Mouse (Mus musculus) neural tube, embryonic 13.5 days (tissue): Measurements from ENCODE around the gene Zfp513. TPM values are rescaled to one million over a fixed set of nuclear protein-coding genes. Genes with fewer than 3 reads are reported as not detected.
"Not testable (repeated sequence)": the region's sequence is repeated elsewhere in the genome, so short reads cannot be mapped to it uniquely, and the experiment has no call there.

ENCODE experiments used
- ATAC-seq: fragments of 200-750 bp; cut with Nextera tagmentation; 2 replicates; pipeline ENCODE4 v1.8.0; 2017; ENCODE audit warnings: low read depth, mild to moderate bottlenecking, moderate TSS enrichment, moderate library complexity
- H3K27ac ChIP-seq: fragments of 300-500 bp; sonication (generic); replicated peaks from 2 replicates; pipeline ENCODE4 v1.5.1; 2015; ENCODE audit warnings: moderate library complexity, mild to moderate bottlenecking, inconsistent platforms
- H3K27me3 ChIP-seq: fragments of 300-500 bp; sonication (generic); 2 replicates; pipeline ENCODE4 v1.6.1; 2015; ENCODE audit warnings: mild to moderate bottlenecking, inconsistent platforms
- H3K36me3 ChIP-seq: fragments of 300-500 bp; sonication (generic); 2 replicates; pipeline ENCODE4 v1.6.1; 2015; ENCODE audit warnings: mild to moderate bottlenecking, inconsistent platforms
- H3K4me1 ChIP-seq: fragments of 300-500 bp; sonication (generic); replicated peaks from 2 replicates; pipeline ENCODE4 v1.6.1; 2015; ENCODE audit warnings: inconsistent platforms
- H3K4me2 ChIP-seq: fragments of 300-500 bp; sonication (generic); 2 replicates; pipeline ENCODE4 v1.6.1; 2015; ENCODE audit warnings: inconsistent platforms, mild to moderate bottlenecking, moderate library complexity
- H3K4me3 ChIP-seq: fragments of 300-500 bp; sonication (generic); 2 replicates; pipeline ENCODE4 v1.5.1; 2015; ENCODE audit warnings: mild to moderate bottlenecking, inconsistent platforms
- H3K9ac ChIP-seq: fragments of 300-500 bp; sonication (generic); 2 replicates; pipeline ENCODE4 v1.6.1; 2015; ENCODE audit warnings: moderate library complexity, mild to moderate bottlenecking, inconsistent platforms
- H3K9me3 ChIP-seq: fragments of 300-500 bp; sonication (generic); 2 replicates; pipeline ENCODE4 v1.6.1; 2016; ENCODE audit warnings: inconsistent platforms
- WGBS: fragments of 180-500 bp; shearing (Covaris S2); methylation state at CpG from one replicate; pipeline ENCODE4 v1.1.7; 2015; 5-methylcytosine and 5-hydroxymethylcytosine counted together
- polyA plus RNA-seq: library from polyadenylated mRNA; unstranded; fragments of >200 nt; fragmentation: Nextera tagmentation; extraction: Ambion mirVana; gene quantifications from 2 replicates; pipeline ENCODE4 v1.2.1, GENCODE M21; 2015

Gene Zfp513
- polyA plus RNA-seq, 1 experiment from 2014 or later, result 15.2 TPM

GRCm38 (mm10) chr5:31219911-31220447 lies 17.9 kb upstream of the Zfp513 start:
- under 1% methylated on average over 40 of the region's 40 CpGs for WGBS
- H3K4me3 ChIP-seq, result peak overlapping the region; percentile 75
- no peaks in the 10 kb centered on the region for H3K27me3 ChIP-seq
- H3K36me3 ChIP-seq, result no peaks in the 10 kb centered on the region
- H3K9me3 ChIP-seq, result no peaks in the 10 kb centered on the region
- H3K9ac ChIP-seq, result peak overlapping the region; percentile 96
- ATAC-seq, result peak; percentile 78
- peak overlapping the region; percentile 82 for H3K4me2 ChIP-seq
- H3K27ac ChIP-seq, result peak overlapping the region; percentile 94
- H3K4me1 ChIP-seq, result peaks cover 29% of the 10 kb centered on the region

- 2% methylated on average over 11 of the region's 11 CpGs for WGBS
These were observed 17.4 kb upstream of the Zfp513 start for GRCm38 (mm10) chr5:31219474-31219873.

GRCm38 (mm10) chr5:31219070-31219469 lies 17.0 kb upstream of the Zfp513 start:
- H3K36me3 ChIP-seq, result no peaks in the 10 kb centered on the region
- H3K27ac ChIP-seq, result no peak overlapping the region
- H3K27me3 ChIP-seq, result no peaks in the 10 kb centered on the region
- peak overlapping the region; percentile 82 for H3K4me2 ChIP-seq
- no peaks in the 10 kb centered on the region for H3K9me3 ChIP-seq
- 8% methylated on average over 2 of the region's 2 CpGs for WGBS
- peak overlapping the region; percentile 75 for H3K4me3 ChIP-seq
- ATAC-seq, result no peak
- H3K4me1 ChIP-seq, result peaks cover 29% of the 10 kb centered on the region
- H3K9ac ChIP-seq, result peak overlapping the region; percentile 49

More at GRCm38 (mm10) chr5:31219474-31219873, 17.4 kb upstream of the Zfp513 start:
- no peak for ATAC-seq
- Histone ChIP-seq H3K4me2 (peak overlapping the region; percentile 82), H3K27me3 (no peaks in the 10 kb centered on the region), H3K9ac (peak overlapping the region; percentile 96), H3K36me3 (no peaks in the 10 kb centered on the region), H3K4me1 (peaks cover 29% of the 10 kb centered on the region), H3K27ac (peak overlapping the region; percentile 94), H3K9me3 (no peaks in the 10 kb centered on the region), H3K4me3 (peak overlapping the region; percentile 75)

- Histone ChIP-seq H3K4me2 (peak overlapping the region; percentile 82; the same call in 1 of the 2 replicates), H3K27ac (no peak overlapping the region), H3K9ac (no peak overlapping the region), H3K36me3 (no peaks in the 10 kb centered on the region), H3K9me3 (no peaks in the 10 kb centered on the region), H3K4me1 (peaks cover 29% of the 10 kb centered on the region), H3K4me3 (no peak overlapping the region), H3K27me3 (no peaks in the 10 kb centered on the region)
- ATAC-seq, result no peak
- 60% methylated on average over 7 of the region's 7 CpGs for WGBS
These were observed 16.2 kb upstream of the Zfp513 start for GRCm38 (mm10) chr5:31218294-31218693.

GRCm38 (mm10) chr5:31216554-31216953 lies 14.5 kb upstream of the Zfp513 start:
- not testable (repeated sequence) for H3K9ac ChIP-seq, H3K36me3 ChIP-seq, H3K27ac ChIP-seq, H3K9me3 ChIP-seq, H3K4me2 ChIP-seq, H3K27me3 ChIP-seq, ATAC-seq, H3K4me3 ChIP-seq
- peaks cover 21% of the 10 kb centered on the region for H3K4me1 ChIP-seq
- WGBS, result 93% methylated on average over 6 of the region's 6 CpGs

- WGBS, result 95% methylated on average over 6 of the region's 6 CpGs
- peaks cover 31% of the 10 kb centered on the region for H3K4me1 ChIP-seq
- no peak overlapping the region for H3K4me2 ChIP-seq
- peaks cover 68% of the 10 kb centered on the region for H3K36me3 ChIP-seq
- H3K9me3 ChIP-seq, result peaks cover 5% of the 10 kb centered on the region
- no peak overlapping the region for H3K9ac ChIP-seq
- no peak overlapping the region for H3K4me3 ChIP-seq
- no peaks in the 10 kb centered on the region for H3K27me3 ChIP-seq
- no peak for ATAC-seq
- H3K27ac ChIP-seq, result no peak overlapping the region
These were observed 2.3 kb upstream of the Zfp513 start for GRCm38 (mm10) chr5:31204421-31204820.

- 94% methylated on average over 2 of the region's 2 CpGs for WGBS
- Histone ChIP-seq H3K27me3 (no peaks in the 10 kb centered on the region), H3K36me3 (peaks cover 73% of the 10 kb centered on the region), H3K27ac (no peak overlapping the region), H3K4me2 (no peak overlapping the region), H3K9me3 (peaks cover 5% of the 10 kb centered on the region), H3K4me3 (no peak overlapping the region), H3K4me1 (peaks cover 31% of the 10 kb centered on the region), H3K9ac (no peak overlapping the region)
- ATAC-seq, result no peak
These were observed 1.8 kb upstream of the Zfp513 start for GRCm38 (mm10) chr5:31203866-31204265.

- peaks cover 81% of the 10 kb centered on the region for H3K36me3 ChIP-seq
- H3K27ac ChIP-seq, result peak overlapping the region; percentile 89
- peak overlapping the region; percentile 70; the same call in 1 of the 2 replicates for H3K9ac ChIP-seq
- H3K4me3 ChIP-seq, result peak overlapping the region; percentile 85
- peaks cover 31% of the 10 kb centered on the region for H3K4me1 ChIP-seq
- H3K4me2 ChIP-seq, result peak overlapping the region; percentile 67
- peaks cover 5% of the 10 kb centered on the region for H3K9me3 ChIP-seq
- H3K27me3 ChIP-seq, result no peaks in the 10 kb centered on the region
- no peak for ATAC-seq
- 89% methylated on average over 7 of the region's 7 CpGs for WGBS
These were observed 830 bp upstream of the Zfp513 start for GRCm38 (mm10) chr5:31202933-31203332.

GRCm38 (mm10) chr5:31201042-31201741 lies 911 bp downstream of the Zfp513 start:
- peak overlapping the region; percentile 85 for H3K4me3 ChIP-seq
- peaks cover 31% of the 10 kb centered on the region for H3K4me1 ChIP-seq
- no peaks in the 10 kb centered on the region for H3K27me3 ChIP-seq
- peak overlapping the region; percentile 87 for H3K27ac ChIP-seq
- ATAC-seq, result no peak
- peak overlapping the region; percentile 93 for H3K4me2 ChIP-seq
- peak overlapping the region; percentile 94 for H3K9ac ChIP-seq
- H3K36me3 ChIP-seq, result peaks cover 83% of the 10 kb centered on the region
- peaks cover 5% of the 10 kb centered on the region for H3K9me3 ChIP-seq
- 24% methylated on average over 13 of the region's 13 CpGs for WGBS

- Histone ChIP-seq H3K27ac (no peak overlapping the region), H3K9ac (0 out of 2 replicates have a peak overlapping the region, but pooled peaks have one; percentile 94), H3K36me3 (peaks cover 83% of the 10 kb centered on the region), H3K9me3 (peaks cover 5% of the 10 kb centered on the region), H3K27me3 (no peaks in the 10 kb centered on the region), H3K4me1 (peaks cover 31% of the 10 kb centered on the region), H3K4me3 (peak overlapping the region; percentile 85), H3K4me2 (peak overlapping the region; percentile 93)
- ATAC-seq, result no peak
- WGBS, result 92% methylated on average over 27 of the region's 27 CpGs
These were observed 1.8 kb downstream of the Zfp513 start for GRCm38 (mm10) chr5:31200327-31200768.

- H3K27me3 ChIP-seq, result no peaks in the 10 kb centered on the region
- H3K4me3 ChIP-seq, result peak overlapping the region; percentile 6; the same call in 1 of the 2 replicates
- 79% methylated on average over 9 of the region's 9 CpGs for WGBS
- no peak overlapping the region for H3K9ac ChIP-seq
- no peak overlapping the region for H3K27ac ChIP-seq
- H3K4me2 ChIP-seq, result no peak overlapping the region
- peaks cover 31% of the 10 kb centered on the region for H3K4me1 ChIP-seq
- peaks cover 5% of the 10 kb centered on the region for H3K9me3 ChIP-seq
- no peak for ATAC-seq
- H3K36me3 ChIP-seq, result peaks cover 83% of the 10 kb centered on the region
These were observed 2.2 kb downstream of the Zfp513 start for GRCm38 (mm10) chr5:31199893-31200292.

GRCm38 (mm10) chr5:31199321-31199892 lies 2.7 kb downstream of the Zfp513 start:
- 93% methylated on average over 19 of the region's 19 CpGs for WGBS
- no peak for ATAC-seq
- H3K4me3 ChIP-seq, result peak overlapping the region; percentile 6; the same call in 1 of the 2 replicates
- peaks cover 5% of the 10 kb centered on the region for H3K9me3 ChIP-seq
- peaks cover 83% of the 10 kb centered on the region for H3K36me3 ChIP-seq
- no peak overlapping the region for H3K4me2 ChIP-seq
- H3K27me3 ChIP-seq, result no peaks in the 10 kb centered on the region
- no peak overlapping the region for H3K9ac ChIP-seq
- peaks cover 35% of the 10 kb centered on the region for H3K4me1 ChIP-seq
- H3K27ac ChIP-seq, result no peak overlapping the region
